Mouse (Mus musculus): Measurements from ENCODE around the gene Hsd11b2.

Gene Hsd11b2

DNA sequence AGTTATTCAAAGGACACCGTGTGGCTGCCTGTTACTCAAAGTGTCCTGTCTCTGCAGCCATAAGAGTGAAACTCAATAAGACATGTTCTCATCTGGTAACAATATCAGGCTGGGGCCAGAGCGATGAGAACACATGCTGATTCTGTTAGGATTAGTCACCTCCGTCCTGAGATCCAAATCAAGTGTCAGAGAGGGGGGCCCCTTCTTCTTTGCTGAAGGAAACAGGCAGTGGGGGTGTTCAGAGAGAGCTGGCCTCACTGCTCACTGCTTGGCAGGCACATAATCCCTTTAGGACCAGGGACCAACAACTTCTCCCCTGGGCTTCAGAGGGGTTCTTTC, 34.6 kb upstream of the Hsd11b2 start:
- no peak for DNase-seq (ENCODE audit: low spot score in 2 of 2)

DNA sequence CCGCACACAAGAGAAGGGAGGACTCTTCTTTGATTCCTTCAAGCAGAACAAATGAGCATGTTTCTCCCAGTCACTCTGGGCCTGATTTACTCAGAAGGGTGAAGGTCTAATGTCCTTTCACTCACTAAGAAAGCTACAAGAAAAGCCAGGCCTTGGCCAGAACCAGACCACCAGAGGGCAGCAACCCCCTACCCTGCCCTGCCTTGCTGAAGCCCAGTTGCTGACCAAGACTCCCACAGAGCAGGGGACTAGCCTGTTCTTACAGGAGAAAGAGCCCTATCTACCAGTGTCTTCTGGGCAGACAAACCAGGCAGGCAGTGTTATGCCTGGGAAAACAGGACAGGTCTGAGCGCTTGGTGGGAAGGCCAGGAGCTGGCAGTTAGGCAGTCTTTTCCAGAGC, 34.2 kb upstream of the Hsd11b2 start:
- no peak for DNase-seq (ENCODE audit: low spot score in 2 of 2)

DNA sequence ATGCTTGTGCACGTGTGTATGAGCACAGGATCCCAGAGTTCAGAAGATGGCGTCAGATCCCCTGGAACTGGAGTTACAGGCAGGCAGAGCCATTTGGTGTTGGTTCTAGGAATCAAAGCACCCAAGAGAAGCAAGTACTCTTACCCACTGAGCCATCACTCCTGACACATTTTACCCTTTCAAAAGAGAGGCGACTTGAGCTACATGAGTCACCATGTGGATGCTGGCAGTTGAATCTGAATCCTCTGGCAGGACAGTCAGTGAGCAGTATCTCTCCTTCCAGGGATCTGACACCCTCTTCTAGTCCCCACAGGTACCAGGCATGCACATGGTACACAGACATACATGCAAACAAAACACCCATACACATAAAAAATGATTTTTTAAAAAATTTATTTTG, 30.5 kb upstream of the Hsd11b2 start:
- DNase-seq (ENCODE audit: low spot score in 2 of 2) = no peak

DNA sequence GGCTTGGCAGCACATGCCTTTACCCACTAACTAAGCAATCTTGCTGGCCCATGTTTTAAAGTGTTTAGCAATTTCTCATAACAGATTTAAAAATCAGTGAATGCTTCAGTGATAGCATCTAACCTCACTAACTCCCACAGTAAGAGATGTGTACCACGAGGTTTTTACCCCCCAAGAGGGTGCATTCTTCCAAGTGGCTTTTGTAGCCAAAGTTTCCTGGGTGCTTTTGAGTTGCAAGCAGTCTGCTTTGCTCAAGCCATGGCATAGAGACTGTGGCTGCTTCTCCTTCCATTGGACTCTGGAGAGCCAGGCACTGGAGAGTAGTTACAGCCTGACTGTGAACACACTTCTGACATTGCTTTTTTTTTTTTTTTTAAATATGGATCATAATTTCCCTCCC, 29.3 kb upstream of the Hsd11b2 start:
- no peak for DNase-seq (ENCODE audit: low spot score in 2 of 2)

DNA sequence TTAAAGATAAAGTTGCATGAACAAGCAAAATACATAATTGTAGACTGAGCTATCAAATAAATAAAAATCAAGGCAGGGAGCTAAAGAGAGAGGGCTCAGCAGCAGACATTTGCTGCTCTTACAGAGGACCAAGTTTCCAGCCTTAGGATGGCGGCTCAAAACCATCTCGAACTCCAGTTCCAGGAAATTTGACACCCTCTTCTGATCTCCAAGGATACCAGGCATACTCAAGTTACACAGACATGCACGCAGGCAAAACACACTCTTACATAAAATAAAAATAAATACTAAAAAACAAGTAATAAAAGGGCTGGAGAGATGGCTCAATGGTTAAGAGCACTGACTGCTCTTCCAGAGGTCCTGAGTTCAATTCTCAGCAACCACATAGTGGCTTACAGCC, 25.1 kb upstream of the Hsd11b2 start:
- no peak for DNase-seq (ENCODE audit: low spot score in 2 of 2)

DNA sequence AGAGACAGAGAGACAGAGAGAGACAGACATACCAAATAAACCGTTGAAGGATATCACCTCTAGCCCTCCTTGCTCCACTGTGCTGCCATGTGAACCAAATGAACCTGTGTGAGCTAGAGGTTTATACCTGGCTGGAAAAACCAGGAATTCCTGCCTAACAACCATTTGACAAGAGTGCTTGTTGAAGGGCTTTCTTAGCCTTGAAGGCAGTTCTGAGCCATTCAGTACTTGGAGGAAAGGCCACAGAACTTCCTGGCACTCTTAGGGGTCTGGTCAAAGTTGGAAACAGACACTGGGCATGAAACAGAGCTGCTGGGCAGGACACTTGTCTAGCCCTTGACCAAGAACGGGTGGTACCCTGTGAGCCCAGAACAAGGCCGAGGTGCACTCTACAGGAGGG, 24.0 kb upstream of the Hsd11b2 start:
- no peak for DNase-seq (ENCODE audit: low spot score in 2 of 2)

DNA sequence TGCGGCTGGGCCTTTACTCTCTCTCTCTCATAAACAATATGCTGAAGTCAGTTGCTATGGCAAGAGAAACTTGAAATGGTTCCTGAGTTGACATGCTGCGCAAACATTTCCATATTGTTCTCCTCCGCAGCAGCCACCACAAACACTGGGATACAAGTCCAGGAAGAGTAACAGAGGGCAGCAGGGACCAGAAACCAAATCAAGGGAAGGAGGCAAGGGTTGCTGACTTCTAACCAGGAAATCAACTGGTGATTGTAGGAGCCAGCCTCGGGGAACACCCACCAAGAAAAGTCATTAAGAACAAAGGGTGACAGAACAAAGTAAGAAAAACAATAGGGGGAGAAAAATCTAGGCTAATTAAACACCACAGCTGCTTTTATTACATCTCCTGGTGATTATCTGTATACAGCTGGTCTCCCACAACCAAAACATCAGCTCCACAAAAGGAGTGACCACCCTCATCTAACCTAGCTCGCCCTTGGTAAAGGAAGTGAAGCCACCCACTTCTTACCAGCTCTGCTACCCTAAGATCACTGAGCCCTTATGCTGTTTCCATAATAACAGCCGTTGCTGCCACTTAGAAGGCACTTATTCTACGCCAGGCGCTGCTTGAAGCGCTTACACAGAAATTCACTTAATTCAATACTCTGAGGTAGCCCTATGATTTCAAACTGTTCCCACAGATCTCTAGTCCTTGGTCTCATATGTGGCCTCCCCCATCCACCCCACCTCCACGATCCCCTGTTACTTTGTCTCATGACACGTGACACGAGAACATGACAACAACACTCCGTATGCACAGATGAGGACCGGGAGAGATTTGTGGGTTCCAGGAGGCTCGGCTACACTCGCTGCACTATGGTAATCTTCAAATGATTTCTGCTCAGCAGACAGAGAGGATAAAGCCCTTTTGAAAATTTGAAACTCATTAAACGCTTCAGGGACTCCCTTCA, 22.9 kb upstream of the Hsd11b2 start:
- DNase-seq (ENCODE audit: low spot score in 2 of 2) = no peak

DNA sequence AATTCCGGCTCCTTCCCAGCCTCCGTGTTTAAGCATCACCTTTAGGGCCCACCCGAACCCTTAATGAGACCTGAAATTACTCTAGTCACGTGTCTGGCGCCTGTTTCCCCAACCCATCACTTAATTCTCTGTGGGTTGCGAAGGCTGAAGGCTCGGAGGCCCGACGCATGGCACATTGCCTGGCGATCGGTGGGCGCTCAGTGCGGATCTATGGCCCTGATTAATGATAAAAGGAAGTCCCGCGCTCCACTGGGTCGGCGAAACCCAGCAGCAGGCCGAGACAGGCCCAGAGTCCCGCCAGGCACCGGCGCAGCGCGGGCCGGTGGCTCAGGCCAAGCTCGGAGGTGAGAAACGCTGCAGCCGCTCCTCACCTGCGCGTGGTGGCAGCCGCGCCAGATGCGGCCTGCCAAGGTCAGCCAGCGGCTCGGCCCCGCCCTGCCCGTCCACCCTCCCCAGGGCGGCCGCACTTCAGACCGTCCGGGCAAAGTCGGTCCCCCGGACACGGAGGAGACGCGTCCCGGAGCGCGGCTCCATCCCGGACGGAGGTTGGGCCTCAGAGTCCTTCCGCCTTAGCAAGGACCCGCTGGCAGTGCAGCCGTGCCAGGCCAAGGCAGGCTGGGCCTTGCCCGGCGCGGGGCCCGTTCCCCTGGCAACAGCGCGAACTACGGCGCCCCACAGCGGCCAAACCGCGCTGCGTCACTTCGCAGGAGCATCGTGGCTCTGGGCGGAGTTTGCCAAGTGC, 21.9 kb upstream of the Hsd11b2 start, which contains the start of gene Zdhhc1:
Gene Zdhhc1, minus strand, starts transcription at position 464 of the 742 bp plus-strand sequence.
- DNase-seq (ENCODE audit: low spot score in 2 of 2) = peak; percentile 73 to 77

DNA sequence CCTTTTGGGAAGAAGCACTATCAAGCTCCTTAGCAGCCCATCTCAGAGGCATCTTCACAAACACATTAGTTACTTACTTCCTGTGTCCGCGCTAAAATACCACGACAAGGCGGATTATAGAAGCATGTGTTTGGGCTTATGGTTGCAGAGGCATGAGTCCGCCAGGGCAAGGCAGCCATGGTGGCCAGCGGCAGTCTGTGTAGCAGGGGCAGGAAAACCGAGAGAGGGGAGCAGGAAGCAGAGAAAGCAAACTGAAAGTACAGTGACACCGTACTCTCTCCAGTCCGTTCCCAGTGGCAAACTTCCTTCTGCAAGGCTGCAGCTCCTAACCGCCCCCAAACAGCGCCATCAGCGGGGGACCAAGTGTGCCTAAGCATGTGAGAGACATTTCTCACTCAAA, 18.8 kb upstream of the Hsd11b2 start:
- DNase-seq (ENCODE audit: low spot score in 2 of 2) = no peak

DNA sequence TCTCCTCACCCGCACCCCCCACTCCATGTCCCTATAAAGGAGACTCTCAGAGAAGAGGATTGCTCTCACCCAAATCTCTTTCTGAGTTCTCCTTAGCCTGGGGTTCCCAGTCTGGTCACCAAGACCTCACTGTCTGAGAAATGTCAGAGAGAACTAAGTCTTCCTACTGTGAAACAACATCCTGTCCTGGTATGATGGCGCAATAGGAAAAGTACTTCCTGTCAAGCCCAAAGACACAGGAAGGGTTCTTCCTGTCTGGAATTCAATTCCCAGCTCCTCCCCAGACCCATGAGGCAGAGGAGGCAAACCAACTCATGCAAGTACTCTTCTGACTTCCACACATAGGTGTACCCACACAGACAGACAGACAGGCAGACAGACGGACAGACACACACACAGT, 13.9 kb upstream of the Hsd11b2 start:
- DNase-seq (ENCODE audit: low spot score in 2 of 2) = no peak

DNA sequence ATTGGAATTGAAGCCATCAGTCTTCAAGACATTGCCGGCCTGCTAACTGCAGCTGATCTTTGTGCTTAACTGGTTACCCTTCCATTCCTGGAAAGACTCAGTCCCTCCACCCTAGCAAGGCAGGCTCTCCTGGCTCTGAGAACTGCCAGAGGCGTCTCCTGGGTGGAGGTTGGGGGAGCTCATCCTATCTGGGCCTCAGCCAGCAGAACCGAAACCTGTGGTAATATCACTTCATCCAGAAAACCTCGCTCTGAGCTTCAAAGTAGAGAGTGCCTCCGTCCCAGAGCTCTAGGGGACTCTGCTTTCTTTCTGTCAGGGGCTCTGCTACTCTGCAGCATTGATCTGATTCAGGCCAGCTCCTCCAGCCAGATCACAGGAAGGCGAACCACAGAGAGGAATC, 11.6 kb upstream of the Hsd11b2 start:
- no peak for DNase-seq (ENCODE audit: low spot score in 2 of 2)

DNA sequence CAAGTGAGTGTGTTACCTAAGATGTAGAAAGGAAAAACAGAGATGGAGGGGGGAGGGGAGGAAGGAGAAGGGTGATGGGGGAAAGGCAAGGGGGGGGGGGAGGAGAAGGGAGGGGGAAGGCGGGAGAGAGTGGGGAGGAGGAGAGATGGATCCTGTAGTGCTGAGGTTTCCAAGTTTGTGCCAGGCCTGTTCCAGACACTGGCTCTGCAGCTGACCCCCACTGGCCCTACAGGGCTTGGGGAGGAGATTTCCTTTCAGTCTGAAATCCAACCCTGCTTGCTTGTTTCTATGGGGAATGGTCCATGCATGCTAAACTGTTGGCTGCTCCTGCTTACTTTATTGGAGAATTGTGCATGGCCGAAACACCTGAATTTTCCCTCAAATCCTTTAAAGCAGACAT, 9.8 kb upstream of the Hsd11b2 start:
- DNase-seq (ENCODE audit: low spot score in 2 of 2) = no peak

DNA sequence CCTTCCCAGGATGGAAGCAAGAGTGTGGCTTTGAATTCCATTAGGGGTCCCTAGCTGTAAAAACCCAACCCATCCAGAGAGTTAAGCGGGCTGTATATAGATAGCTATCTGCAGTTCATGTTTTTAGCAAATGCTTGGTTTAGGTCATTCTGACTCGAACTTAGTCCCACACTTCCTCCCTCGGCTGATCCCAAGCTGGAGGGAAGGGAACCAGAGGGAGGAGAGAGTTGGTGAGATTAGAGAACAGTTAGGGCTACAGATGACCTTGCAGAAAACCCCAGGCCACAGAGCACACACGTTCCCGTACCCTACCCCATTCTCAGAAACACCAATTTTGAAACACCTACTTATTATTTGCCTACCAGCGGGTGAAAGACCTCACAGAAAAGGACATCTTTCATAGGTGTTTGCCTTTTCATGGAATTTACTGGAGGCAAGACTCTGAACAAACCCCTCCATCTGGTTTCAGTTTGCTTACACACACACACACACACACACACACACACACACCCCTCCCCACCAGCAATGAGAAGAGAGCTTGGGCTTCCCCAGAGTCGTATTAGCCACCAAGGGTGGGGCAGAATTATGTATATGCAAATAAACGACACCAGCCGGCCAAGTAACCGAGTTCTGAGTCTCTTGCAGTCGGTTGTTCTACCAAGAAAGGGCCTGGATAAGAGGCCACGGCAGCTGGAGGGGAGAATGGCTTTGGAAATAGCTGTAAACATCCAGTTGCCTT, 8.4 kb upstream of the Hsd11b2 start:
- DNase-seq (ENCODE audit: low spot score in 2 of 2) = no peak

DNA sequence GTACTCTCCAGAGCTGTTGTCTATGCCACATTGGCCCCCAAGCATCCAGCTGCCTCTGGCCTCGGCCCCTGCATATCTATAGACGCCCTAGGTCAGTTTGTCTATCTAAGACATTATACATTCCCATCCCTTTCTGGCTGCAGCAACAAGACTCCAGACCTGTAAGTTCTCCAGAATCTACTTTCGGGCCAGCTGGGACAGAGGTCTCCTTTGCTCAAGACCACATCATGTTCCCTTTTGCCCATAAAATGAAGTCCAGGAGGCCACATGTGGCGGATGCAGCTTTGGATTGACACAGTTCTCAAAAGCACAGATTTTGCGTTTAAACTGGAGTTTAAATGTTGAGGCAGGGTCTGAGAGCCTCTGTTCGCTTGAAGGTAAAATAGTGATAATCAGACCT, 4.4 kb upstream of the Hsd11b2 start:
- no peak for DNase-seq (ENCODE audit: low spot score in 2 of 2)

DNA sequence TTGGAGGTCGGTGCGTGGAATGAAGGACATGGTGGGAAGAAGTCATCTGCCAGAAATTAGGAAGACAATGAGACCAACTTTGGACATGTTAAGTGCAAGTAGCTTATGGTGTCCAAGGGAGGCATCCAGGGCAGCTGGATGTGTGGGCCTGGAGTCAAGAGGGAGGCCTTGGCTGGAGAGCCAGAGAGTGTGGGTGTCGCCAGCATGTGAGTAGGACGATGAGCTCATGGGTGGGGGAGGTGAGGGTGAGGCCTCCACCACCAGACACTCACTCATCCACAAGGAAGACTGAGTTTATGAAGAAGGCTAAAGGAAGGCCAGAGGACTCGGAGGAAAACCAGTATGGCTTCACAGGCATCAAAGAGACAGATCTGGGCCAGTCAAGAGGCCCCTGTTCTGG, 3.9 kb upstream of the Hsd11b2 start:
- DNase-seq (ENCODE audit: low spot score in 2 of 2) = no peak

DNA sequence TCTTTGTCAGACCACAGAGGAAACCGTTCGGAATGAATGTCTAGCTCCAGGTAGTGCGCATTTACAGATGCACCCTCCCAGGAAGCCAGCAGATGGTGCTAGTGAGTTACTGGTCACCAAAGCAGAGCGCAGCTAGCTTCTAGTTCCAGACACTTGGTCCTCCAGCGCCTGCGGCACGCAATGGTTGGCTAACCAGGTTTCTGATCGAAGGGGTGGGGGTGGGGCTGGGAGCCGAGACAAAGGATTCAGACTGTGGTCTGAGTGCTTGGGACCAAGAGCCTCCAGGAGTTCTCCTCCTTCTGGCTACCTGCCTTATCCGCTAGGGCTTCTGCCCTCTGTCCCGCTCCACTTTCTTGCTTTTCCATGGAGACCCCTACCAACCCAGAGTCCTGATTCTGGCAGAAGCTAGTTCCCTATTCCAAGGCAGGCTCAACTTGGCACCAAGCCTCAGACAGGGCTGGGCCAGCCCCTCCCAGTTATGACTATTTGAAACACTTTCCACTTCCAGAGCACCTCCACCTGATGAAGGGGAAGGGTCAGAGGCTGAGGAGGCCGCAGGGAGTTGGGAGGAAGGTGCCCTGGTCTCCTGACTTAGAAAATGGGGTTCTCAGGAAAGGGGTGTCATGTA, 2.4 kb upstream of the Hsd11b2 start:
- peak in 1 of 2 experiments; percentile 72 for DNase-seq (ENCODE audit: low spot score in 2 of 2)

DNA sequence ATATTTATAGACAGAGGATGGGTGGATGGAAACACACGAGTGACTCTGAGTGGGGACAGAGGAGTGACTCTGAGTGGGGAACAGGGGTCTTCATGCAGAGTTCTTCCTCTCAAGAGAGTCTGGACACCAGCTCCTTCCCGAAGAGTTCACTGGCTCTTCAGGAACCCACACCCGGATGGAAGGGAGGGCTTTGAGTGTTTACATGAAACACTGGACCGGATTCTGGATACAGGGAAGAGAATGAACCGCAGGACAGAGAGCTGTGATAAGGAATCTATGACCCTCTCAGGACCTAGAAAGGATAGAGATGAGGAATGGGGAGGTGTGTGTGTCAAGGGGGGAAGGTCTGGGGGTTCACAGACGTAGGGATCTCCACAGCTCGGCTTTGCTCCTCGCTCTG, 1.2 kb upstream of the Hsd11b2 start:
- DNase-seq (ENCODE audit: low spot score in 2 of 2) = no peak

DNA sequence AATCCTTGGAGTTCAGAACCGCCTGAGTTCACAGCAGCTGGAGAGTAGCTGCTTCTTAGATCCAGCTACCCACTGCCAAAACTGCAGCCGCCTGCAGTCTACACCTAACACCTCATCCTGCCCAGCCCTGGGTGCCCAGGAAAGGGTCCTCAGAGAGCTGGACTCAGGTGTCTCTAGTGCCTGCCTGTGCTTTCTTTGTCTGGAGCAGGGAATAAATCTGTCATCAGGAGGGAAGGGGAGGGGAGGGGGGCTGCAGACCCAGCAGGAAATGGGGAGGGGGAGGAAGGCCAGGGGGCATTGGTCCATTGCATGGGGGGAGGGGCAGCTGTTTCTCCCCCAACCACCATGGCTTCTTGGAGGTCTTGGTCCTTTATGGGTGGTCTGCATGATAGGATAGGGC, 1.0 kb downstream of the Hsd11b2 start:
- no peak for DNase-seq (ENCODE audit: low spot score in 2 of 2)

DNA sequence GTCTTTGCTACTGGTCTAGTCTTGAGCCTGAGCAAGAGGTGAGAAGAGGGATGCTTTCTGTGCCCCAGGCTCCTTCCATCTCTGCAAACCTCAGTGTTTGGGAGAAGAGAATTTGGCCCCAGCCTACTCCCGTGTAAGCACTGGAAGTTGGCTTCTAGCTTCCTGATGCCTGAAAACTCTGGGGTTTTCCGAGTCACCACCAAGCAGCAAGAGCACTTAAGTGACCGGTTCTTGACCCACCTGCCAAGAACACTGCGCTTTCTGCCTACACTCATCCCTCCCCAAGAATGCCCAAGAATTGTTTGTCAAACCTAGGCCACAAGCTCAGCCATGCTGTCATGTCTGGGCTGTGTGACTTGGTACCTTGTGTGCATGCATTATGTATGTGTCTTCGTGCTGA, 2.0 kb downstream of the Hsd11b2 start:
- DNase-seq (ENCODE audit: low spot score in 2 of 2) = no peak

DNA sequence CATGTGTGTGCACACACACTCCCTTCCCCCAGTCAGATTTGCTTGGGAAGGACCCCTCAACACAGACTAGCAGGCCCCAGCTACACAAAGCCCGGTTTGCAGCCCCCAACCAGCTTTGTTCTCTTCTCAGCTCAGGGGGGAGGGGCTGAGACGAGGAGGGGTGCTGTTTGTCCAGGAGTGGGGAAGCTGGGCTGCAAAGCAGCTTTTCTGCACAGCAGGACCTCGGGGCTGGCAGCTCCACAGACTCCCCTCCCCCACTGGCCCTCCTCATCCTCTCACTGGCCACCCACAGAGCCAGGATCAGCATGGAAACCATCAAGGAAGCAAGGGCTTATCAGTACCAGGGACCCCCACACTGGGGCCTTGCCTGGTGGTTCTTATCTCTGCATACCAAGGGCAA, 2.5 kb downstream of the Hsd11b2 start:
- DNase-seq (ENCODE audit: low spot score in 2 of 2) = no peak

DNA sequence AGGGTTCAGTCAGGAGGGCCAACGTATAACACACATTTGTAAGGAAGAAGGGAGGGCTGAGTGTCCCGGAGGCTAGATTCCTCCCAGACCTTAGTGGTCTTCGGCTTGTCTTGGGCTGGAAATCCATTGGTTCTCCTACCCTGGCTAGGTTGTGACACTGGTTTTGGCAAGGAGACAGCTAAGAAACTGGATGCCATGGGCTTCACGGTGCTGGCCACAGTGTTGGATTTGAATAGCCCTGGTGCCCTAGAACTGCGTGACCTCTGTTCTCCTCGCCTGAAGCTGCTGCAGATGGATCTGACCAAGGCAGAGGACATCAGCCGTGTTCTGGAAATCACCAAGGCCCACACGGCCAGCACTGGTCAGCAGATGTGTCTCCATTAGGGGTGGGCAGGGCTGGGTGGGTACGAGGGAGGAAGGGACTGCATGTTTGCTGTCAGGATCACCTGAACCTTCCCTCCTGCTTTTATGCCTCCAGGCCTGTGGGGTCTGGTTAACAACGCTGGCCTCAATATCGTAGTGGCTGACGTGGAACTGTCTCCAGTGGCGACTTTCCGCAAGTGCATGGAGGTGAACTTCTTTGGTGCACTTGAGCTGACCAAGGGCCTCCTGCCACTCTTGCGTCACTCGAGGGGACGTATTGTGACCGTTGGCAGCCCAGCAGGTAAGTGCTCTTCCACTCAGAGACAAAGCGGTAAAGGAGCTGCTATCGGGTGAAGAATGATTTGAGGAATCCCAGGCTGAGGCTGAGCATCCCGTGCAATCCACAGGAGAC, 3.6 kb downstream of the Hsd11b2 start:
- DNase-seq (ENCODE audit: low spot score in 2 of 2) = no peak

Data from frontal cortex, postnatal 14 days (tissue).